Mouse (Mus musculus) CH12.LX (cell line): Measurements from ENCODE around the gene Lyst. TPM values are rescaled to one million over a fixed set of nuclear protein-coding genes. Genes with fewer than 3 reads are reported as not detected.

Experiments
- DNase-seq: peaks from one replicate; pipeline ENCODE4 v3.0.0-alpha.2; 2013; ENCODE audit errors: extremely low read depth
- H3K27ac ChIP-seq: 2 replicates; pipeline ENCODE4 v1.5.1; 2012; ENCODE audit warnings: low read depth, mild to moderate bottlenecking, control low read depth, moderate library complexity; ENCODE audit not compliant: insufficient read depth
- H3K27me3 ChIP-seq: replicated peaks from 2 replicates; pipeline ENCODE3; 2012; ENCODE audit warnings: inconsistent platforms
- H3K36me3 ChIP-seq, 2 experiments: replicated peaks in 1 of 2; 2 replicates each; pipeline versions ENCODE3 to v1.6.1; 2012; ENCODE audit warnings: inconsistent platforms in 1 of 2, low read length in 1 of 2, mild to moderate bottlenecking in 1 of 2, mixed read lengths in 1 of 2, moderate library complexity in 1 of 2; ENCODE audit not compliant: control insufficient read depth in 1 of 2, insufficient read depth in 1 of 2
- H3K4me1 ChIP-seq, 2 experiments: 2 replicates each; pipeline ENCODE4 v1.6.1; 2012; ENCODE audit warnings: inconsistent platforms in 1 of 2, moderate library complexity in 1 of 2; ENCODE audit not compliant: insufficient read depth in 2 of 2, control insufficient read depth in 1 of 2
- H3K4me2 ChIP-seq: 2 replicates; pipeline ENCODE4 v1.6.1; 2012; ENCODE audit warnings: low read depth, mild to moderate bottlenecking, control low read depth; ENCODE audit not compliant: poor library complexity, insufficient read depth, severe bottlenecking
- H3K4me3 ChIP-seq, 3 experiments: fragments of 150-350 bp in 1 of 3; sonication (generic) in 1 of 3; replicated peaks in 1 of 3; 2 replicates each; pipeline versions ENCODE3 to v1.5.1; 2011 to 2012; ENCODE audit warnings: low read depth in 2 of 3, low read length in 2 of 3, mild to moderate bottlenecking in 2 of 3, moderate library complexity in 2 of 3, control low read depth in 1 of 3, improper control_type of control experiment in 1 of 3, inconsistent platforms in 1 of 3, mixed read lengths in 1 of 3; ENCODE audit not compliant: poor library complexity in 1 of 3
- H3K79me2 ChIP-seq: replicated peaks from 2 replicates; pipeline ENCODE4 v1.6.1; 2012; ENCODE audit warnings: mild to moderate bottlenecking, moderate library complexity; ENCODE audit not compliant: control insufficient read depth, poor library complexity, insufficient read depth, severe bottlenecking; ENCODE audit errors: extremely low read depth
- H3K9ac ChIP-seq: 2 replicates; pipeline ENCODE4 v1.6.1; 2012; ENCODE audit warnings: low read depth, mild to moderate bottlenecking, control low read depth, moderate library complexity; ENCODE audit not compliant: insufficient read depth
- H3K9me3 ChIP-seq: replicated peaks from 2 replicates; pipeline ENCODE3; 2012; ENCODE audit warnings: low read length, inconsistent platforms, mixed read lengths
- CTCF ChIP-seq, 2 experiments: IDR thresholded peaks in 1 of 2; conservative IDR thresholded peaks in 1 of 2; 2 replicates each; pipeline ENCODE4 v1.5.1; 2011 to 2012; ENCODE audit warnings: low read depth in 2 of 2, low read length in 2 of 2, improper control_type of control experiment in 1 of 2, inconsistent platforms in 1 of 2, mild to moderate bottlenecking in 1 of 2, moderate library complexity in 1 of 2
- E2F4 ChIP-seq: IDR thresholded peaks from 2 replicates; pipeline ENCODE4 v1.6.1; 2011; ENCODE audit warnings: low read depth, low read length, improper control_type of control experiment; ENCODE audit not compliant: insufficient replicate concordance
- ELF1 ChIP-seq: IDR thresholded peaks from 2 replicates; pipeline ENCODE4 v1.6.1; 2014; ENCODE audit warnings: low read depth, mild to moderate bottlenecking, inconsistent platforms, low read length, improper control_type of control experiment
- EP300 ChIP-seq: IDR thresholded peaks from 2 replicates; pipeline ENCODE4 v1.6.1; 2011; ENCODE audit warnings: low read length, improper control_type of control experiment
- ETS1 ChIP-seq: conservative IDR thresholded peaks from 2 replicates; pipeline ENCODE4 v1.6.1; 2012; ENCODE audit warnings: low read depth, mild to moderate bottlenecking, inconsistent platforms, low read length, improper control_type of control experiment, moderate library complexity
- JUN ChIP-seq: IDR thresholded peaks from 2 replicates; pipeline ENCODE4 v1.6.1; 2011; ENCODE audit warnings: low read depth, mild to moderate bottlenecking, low read length, improper control_type of control experiment, moderate library complexity; ENCODE audit not compliant: insufficient read depth
- MEF2A ChIP-seq: IDR thresholded peaks from 2 replicates; pipeline ENCODE4 v1.6.1; 2014; ENCODE audit warnings: low read depth, mild to moderate bottlenecking, inconsistent platforms, low read length, improper control_type of control experiment, borderline replicate concordance
- MXI1 ChIP-seq: IDR thresholded peaks from 2 replicates; pipeline ENCODE4 v1.6.1; 2011; ENCODE audit warnings: mild to moderate bottlenecking, low read depth, low read length, improper control_type of control experiment
- NELFE ChIP-seq: IDR thresholded peaks from 2 replicates; pipeline ENCODE4 v1.6.1; 2011; ENCODE audit warnings: low read depth, low read length, improper control_type of control experiment
- POLR2AphosphoS2 ChIP-seq: IDR thresholded peaks from 2 replicates; pipeline ENCODE4 v1.6.1; 2011; ENCODE audit warnings: low read depth, low read length, improper control_type of control experiment
- RCOR1 ChIP-seq: conservative IDR thresholded peaks from 2 replicates; pipeline ENCODE4 v1.6.1; 2012; ENCODE audit warnings: low read depth, mild to moderate bottlenecking, inconsistent platforms, low read length, improper control_type of control experiment
- SIN3A ChIP-seq: IDR thresholded peaks from 2 replicates; pipeline ENCODE4 v1.6.1; 2012; ENCODE audit warnings: low read length, improper control_type of control experiment, inconsistent platforms
- SMC3 ChIP-seq: IDR thresholded peaks from 2 replicates; pipeline ENCODE4 v1.6.1; 2011; ENCODE audit warnings: low read depth, low read length, improper control_type of control experiment
- TCF12 ChIP-seq: IDR thresholded peaks from 2 replicates; pipeline ENCODE4 v1.6.1; 2014; ENCODE audit warnings: low read depth, mild to moderate bottlenecking, inconsistent platforms, low read length, improper control_type of control experiment
- UBTF ChIP-seq: IDR thresholded peaks from 2 replicates; pipeline ENCODE4 v1.6.1; 2012; ENCODE audit warnings: low read depth, mild to moderate bottlenecking, inconsistent platforms, low read length, improper control_type of control experiment, moderate library complexity
- USF2 ChIP-seq: conservative IDR thresholded peaks from 2 replicates; pipeline ENCODE4 v1.6.1; 2011; ENCODE audit warnings: low read depth, low read length, improper control_type of control experiment
- ZKSCAN1 ChIP-seq: IDR thresholded peaks from 2 replicates; pipeline ENCODE4 v1.6.1; 2012; ENCODE audit warnings: low read depth, inconsistent platforms, low read length, improper control_type of control experiment, borderline replicate concordance
- ZNF384 ChIP-seq: IDR thresholded peaks from 2 replicates; pipeline ENCODE4 v1.6.1; 2012; ENCODE audit warnings: low read depth, low read length, improper control_type of control experiment, inconsistent platforms
- dilution Hi-C: fragments of 300-500 bp; cut with MboI; formaldehyde crosslinking; loops from 2 replicates; pipeline ENCODE4 v1.14.3; 2020; ENCODE audit warnings: low sequenced_read_pairs; ENCODE audit not compliant: extremely low pct_unique_long_range_greater_than_20kb, extremely low pct_ligation_motif_present
- in situ Hi-C: fragments of 300-500 bp; cut with MboI; formaldehyde crosslinking; loops from 3 replicates; pipeline ENCODE4 v1.14.3; 2019; ENCODE audit warnings: low sequenced_read_pairs, low pct_ligation_motif_present, low pct_unique_long_range_greater_than_20kb, mixed read lengths
- polyA plus RNA-seq: library from polyadenylated mRNA; unstranded; fragments of >175 nt; gene quantifications from 2 replicates; pipeline ENCODE4 v1.2.1, GENCODE M21; 2012; ENCODE audit warnings: low read depth; ENCODE audit not compliant: insufficient read length
- total RNA-seq, 2 experiments: library from RNA; depleted of rRNA; stranded (reverse); fragments of 300-350 nt in 1 of 2; fragments of >200 nt in 1 of 2; gene quantifications; 2 replicates each; pipeline ENCODE4 v1.2.3; 2012 to 2014

Gene Lyst
- total and polyA plus RNA-seq, 3 experiments = 33.1 to 61.1 (median 34.8) TPM

DNA sequence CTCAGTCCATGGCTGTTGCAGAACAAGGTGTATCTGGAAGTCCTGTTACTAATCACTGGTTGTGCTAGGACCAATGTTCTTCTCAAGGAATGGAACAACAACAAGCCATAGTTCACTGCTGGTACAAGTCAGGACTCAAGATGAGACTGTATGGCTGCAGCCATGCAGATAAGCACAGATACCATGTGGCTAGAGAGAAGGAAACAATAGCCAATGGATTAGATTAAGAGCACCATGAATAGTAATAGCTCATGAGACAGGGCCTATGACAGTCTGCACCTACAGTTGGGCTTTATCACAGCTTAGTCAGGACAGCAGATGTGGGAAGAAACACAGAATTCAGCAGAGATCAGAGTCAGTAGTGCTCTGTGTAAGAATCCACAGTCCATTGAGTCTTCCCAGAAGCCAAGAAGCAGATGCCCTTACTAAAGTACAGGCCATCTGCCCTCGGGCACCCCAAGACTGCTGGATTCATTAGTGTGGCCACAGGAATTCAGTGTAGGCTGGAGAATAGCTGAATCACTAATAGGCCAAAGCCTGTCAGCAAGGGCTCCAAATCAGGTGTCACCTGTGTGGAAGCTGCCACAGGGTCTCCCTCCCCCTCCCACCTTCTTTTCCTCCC, 188.8 kb downstream of the Lyst start:
- H3K4me1 ChIP-seq = peaks cover 5 to 25% of the 10 kb centered on the region in 2 experiments
- H3K36me3 ChIP-seq = peaks cover 47 to 85% of the 10 kb centered on the region in 2 experiments
- DNase-seq = no peak
- H3K4me2 ChIP-seq = no peak overlapping the region
- no peaks in the 10 kb centered on the region for H3K79me2 ChIP-seq
- dilution Hi-C loops (no loop called here), in situ Hi-C loops (no loop called here)
- H3K9ac ChIP-seq = no peak overlapping the region
- no peak overlapping the region for H3K4me3 ChIP-seq
- no peak overlapping the region; the same call in 1 of the 2 replicates for H3K27ac ChIP-seq
- no peaks in the 10 kb centered on the region for H3K27me3 ChIP-seq
- peaks cover 3% of the 10 kb centered on the region for H3K9me3 ChIP-seq
- no peak for TF ChIP-seq TCF12
- TF ChIP-seq POLR2AphosphoS2 = no peak
- TF ChIP-seq NELFE = no peak
- no peak for TF ChIP-seq E2F4
- no peak for TF ChIP-seq USF2
- TF ChIP-seq ZNF384 = no peak
- TF ChIP-seq EP300 = no peak
- no peak for TF ChIP-seq MEF2A
- TF ChIP-seq SMC3 = no peak
- TF ChIP-seq ZKSCAN1 = no peak
- no peak for TF ChIP-seq MXI1
- TF ChIP-seq JUN = no peak
- TF ChIP-seq UBTF = no peak

DNA sequence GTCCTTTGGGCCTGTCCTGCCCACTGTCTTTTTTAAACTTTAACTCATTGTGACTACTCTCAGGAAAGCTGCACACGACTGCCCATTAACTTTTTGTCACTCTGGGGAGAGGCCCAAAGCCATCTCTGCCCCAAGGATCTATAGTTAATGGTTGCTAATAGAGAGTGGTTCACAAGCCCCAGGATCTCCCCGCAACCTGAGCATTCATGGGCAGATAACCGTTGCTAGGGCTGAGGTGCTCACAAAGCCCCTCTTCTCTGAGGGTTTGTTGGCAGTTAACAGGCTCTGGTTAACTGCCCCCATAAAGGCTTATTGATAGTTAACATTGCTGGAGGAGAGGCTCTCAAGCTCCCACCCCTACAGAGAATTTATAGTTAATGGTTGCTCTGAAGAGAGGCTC, 190.1 kb downstream of the Lyst start:
- no peak overlapping the region for H3K27ac ChIP-seq
- H3K36me3 ChIP-seq = peaks cover 41 to 75% of the 10 kb centered on the region in 2 experiments
- peaks cover 4% of the 10 kb centered on the region for H3K9me3 ChIP-seq
- no peak overlapping the region for H3K4me2 ChIP-seq
- no peak for DNase-seq
- dilution Hi-C loops (no loop called here), in situ Hi-C loops (no loop called here)
- no peak overlapping the region for H3K4me3 ChIP-seq
- TF ChIP-seq SIN3A = no peak
- no peak for TF ChIP-seq ETS1
- no peak for TF ChIP-seq CTCF (conservative IDR thresholded peaks at IDR 0.05 in 1 of 2, IDR thresholded peaks at IDR 0.05 in 1 of 2; ENCODE audit: low read depth in 2 of 2, low read length in 2 of 2)
- TF ChIP-seq ELF1 = no peak
- TF ChIP-seq RCOR1 = no peak
- no peaks in the 10 kb centered on the region for H3K27me3 ChIP-seq
- no peaks in the 10 kb centered on the region for H3K79me2 ChIP-seq
- peaks cover 6 to 18% of the 10 kb centered on the region in 2 experiments for H3K4me1 ChIP-seq
- H3K9ac ChIP-seq = no peak overlapping the region
